Mouse (Mus musculus) embryonic fibroblast, embryonic 13.5 days (primary cell): ENCODE results near the gene Dnm2.

ENCODE experiments used
- CTCF ChIP-seq: IDR thresholded peaks from 2 replicates; pipeline ENCODE4 v1.5.1; 2011; ENCODE audit warnings: mild to moderate bottlenecking, control low read depth, low read length, moderate library complexity, borderline replicate concordance; ENCODE audit not compliant: insufficient read depth
- POLR2A ChIP-seq: IDR thresholded peaks from 2 replicates; pipeline ENCODE4 v1.6.1; 2011; ENCODE audit warnings: low read depth, mild to moderate bottlenecking, control low read depth, low read length, moderate library complexity

DNA sequence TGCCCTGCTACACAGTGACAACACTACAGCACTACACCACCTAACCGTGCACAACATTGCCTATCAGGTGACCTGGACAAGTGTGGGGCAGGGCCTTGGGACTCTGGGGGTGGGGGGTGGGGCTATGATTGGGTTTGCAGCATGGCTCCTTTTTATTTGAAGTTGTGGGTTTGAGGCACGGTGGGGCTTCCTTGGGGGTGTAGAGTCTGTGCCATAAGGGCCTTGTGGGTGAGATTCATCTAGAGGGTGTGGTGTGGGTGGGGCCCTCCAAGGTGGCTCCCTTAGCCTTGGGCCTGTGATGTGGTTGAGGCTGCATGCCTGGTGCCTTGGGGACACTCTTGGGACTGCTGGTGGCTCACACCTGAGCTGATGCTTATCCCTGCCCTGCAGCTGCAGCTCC, 5.1 kb upstream of the Dnm2 start:
- TF ChIP-seq CTCF: no peak
- TF ChIP-seq POLR2A: no peak
